Mouse (Mus musculus) lung, postnatal 10 days (tissue): ENCODE measurements at regions not wholly inside any gene's neighbourhood (a gene's known extent, or its start where the extent isn't known, plus 50 kb on each side); places are given as distances from the start of the nearest gene placed in this dataset.

Source experiments
- DNase-seq: peaks from one replicate; pipeline ENCODE4 v3.0.0; 2021

- DNase-seq: peak; percentile 16
Measured at GRCm38 (mm10) chr8:27677143-27678106, 230.0 kb downstream of the Poteg start.

DNA sequence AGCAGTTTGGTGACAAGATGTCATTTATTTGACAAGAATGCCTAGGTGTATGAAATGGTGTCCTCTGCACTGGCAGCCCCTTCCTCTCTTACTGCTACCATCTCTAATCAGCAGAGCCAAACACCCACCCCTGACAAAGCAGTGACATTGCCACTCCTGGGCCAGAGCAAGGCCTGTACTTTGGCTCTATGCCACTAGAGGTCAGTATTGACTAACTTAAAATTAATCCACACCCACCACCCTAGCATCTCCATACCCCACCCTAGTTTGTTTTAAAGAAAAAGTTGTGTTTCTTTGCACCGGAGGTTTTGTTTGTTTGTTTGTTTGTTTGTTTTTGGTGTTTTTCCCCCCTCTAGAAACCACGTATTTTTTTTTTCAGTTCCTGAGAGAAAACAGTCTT lies 231.7 kb downstream of the Poteg start:
- DNase-seq: peak; percentile 36

- no peak for DNase-seq
Measured at GRCm38 (mm10) chr8:27721988-27722387, 274.5 kb downstream of the Poteg start.

DNA sequence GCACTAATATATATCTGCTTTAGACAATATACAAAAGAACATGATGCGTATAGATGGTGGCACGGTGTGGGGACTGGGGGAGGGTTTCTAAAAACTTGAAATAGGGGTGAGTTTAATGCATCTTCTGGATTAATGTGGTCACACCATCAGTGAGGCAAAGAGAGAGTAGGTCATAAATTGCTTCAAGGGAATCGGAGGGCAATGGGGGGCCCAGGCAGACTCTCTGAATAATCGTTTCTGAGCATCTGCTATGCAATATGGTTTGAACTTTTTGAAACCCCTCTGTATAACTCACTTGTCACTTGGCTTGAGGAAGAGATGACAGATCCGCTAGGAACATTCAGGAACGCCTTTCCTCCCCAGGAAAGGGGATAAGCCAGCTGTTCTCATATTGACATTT lies 322.8 kb downstream of the Poteg start:
- DNase-seq: no peak

DNA sequence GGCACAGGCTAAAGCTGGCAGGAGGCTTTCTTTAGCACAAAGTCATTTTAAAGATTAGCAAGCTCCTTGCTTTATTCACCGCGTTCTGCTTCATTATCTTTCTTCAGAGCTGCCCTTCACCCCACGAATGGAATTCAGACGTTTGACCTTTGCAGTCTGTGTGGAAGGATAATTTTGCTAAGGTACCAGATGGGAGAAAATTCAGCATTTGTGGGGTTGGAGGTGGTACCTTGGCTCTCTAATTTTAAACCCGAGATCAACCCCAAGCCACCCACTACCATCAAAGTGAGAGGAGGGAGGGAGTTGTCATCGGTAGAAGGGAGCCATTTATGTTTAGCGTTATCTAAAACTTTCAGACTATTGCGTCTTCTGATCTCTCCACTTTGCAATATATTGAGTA lies 323.3 kb downstream of the Poteg start:
- DNase-seq: no peak

- DNase-seq: no peak
Measured at GRCm38 (mm10) chr8:27771250-27771649, 323.8 kb downstream of the Poteg start.

DNA sequence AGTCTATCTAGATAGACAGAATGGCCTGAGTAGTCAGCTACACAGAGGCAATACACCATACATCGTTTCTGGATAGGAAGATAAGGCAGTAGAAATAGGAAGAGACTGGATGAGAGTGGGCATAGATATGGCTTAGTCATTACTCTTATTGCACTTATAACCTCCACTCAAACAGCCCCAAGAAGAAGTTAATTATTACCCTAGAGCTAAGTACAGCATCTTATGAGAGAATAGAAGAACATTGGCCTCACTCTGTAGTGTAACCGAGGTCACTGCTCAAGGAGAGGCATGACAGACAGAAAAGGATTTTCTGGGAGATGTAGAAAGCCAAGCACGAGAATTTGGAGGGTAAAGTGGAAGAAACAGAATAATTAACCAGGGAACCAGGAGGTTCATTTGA lies 331.5 kb downstream of the Poteg start:
- no peak for DNase-seq
